Mouse (Mus musculus): ENCODE results near the gene Gpr137c.

GRCm38 (mm10) chr14:45220090-45220956 is 806 bp downstream of the Gpr137c start, which contains the start of gene Txndc16:
- TF ChIP-seq POLR2A (IDR thresholded peaks at IDR 0.05; ENCODE audit: borderline replicate concordance, extremely low read depth, insufficient read depth, insufficient read length, poor library complexity, severe bottlenecking) (peak; percentile 39; the same call in 1 of the 2 replicates), CTCF (IDR thresholded peaks at IDR 0.05; ENCODE audit: borderline replicate concordance, extremely low read depth, insufficient read depth, insufficient read length) (no peak)
